Mouse (Mus musculus) kidney, embryonic 16.5 days (tissue): Measurements from ENCODE around the gene Slc26a11. TPM values are rescaled to one million over a fixed set of nuclear protein-coding genes. Genes with fewer than 3 reads are reported as not detected.

Experiments used
- ATAC-seq: fragments of 200-750 bp; cut with Nextera tagmentation; 2 replicates; pipeline ENCODE4 v1.8.0; 2017; ENCODE audit warnings: moderate TSS enrichment; ENCODE audit not compliant: low FRiP score, low TSS enrichment
- H3K27ac ChIP-seq: fragments of 300-500 bp; sonication (generic); 2 replicates; pipeline ENCODE4 v1.5.1; 2014; ENCODE audit warnings: low read length
- H3K27me3 ChIP-seq: fragments of 300-500 bp; sonication (generic); 2 replicates; pipeline ENCODE4 v1.6.1; 2014; ENCODE audit warnings: low read length, control low read depth, mixed read lengths; ENCODE audit not compliant: insufficient read depth
- H3K36me3 ChIP-seq: fragments of 300-500 bp; sonication (generic); 2 replicates; pipeline ENCODE4 v1.6.1; 2014; ENCODE audit warnings: low read length, control low read depth, mixed read lengths; ENCODE audit not compliant: insufficient read depth
- H3K4me1 ChIP-seq: fragments of 300-500 bp; sonication (generic); 2 replicates; pipeline ENCODE4 v1.6.1; 2014; ENCODE audit warnings: low read length, control low read depth, mixed read lengths; ENCODE audit not compliant: insufficient read depth
- H3K4me2 ChIP-seq: fragments of 300-500 bp; sonication (generic); replicated peaks from 2 replicates; pipeline ENCODE4 v1.6.1; 2014; ENCODE audit warnings: low read depth, low read length
- H3K4me3 ChIP-seq: fragments of 300-500 bp; sonication (generic); 2 replicates; pipeline ENCODE4 v1.5.1; 2014; ENCODE audit warnings: mild to moderate bottlenecking, low read length
- H3K9ac ChIP-seq: fragments of 300-500 bp; sonication (generic); replicated peaks from 2 replicates; pipeline ENCODE4 v1.6.1; 2014; ENCODE audit warnings: low read length
- H3K9me3 ChIP-seq: fragments of 300-500 bp; sonication (generic); 2 replicates; pipeline ENCODE4 v1.6.1; 2016; ENCODE audit warnings: low read length, control low read depth
- WGBS: fragments of 180-500 bp; shearing (Covaris S2); extraction: QIAGEN DNeasy Blood & Tissue Kit; methylation state at CpG from one replicate; pipeline ENCODE4 v1.1.7; 2014; 5-methylcytosine and 5-hydroxymethylcytosine counted together
- polyA plus RNA-seq: library from polyadenylated mRNA; unstranded; fragments of >200 nt; fragmentation: Nextera tagmentation; extraction: Ambion mirVana; gene quantifications from 2 replicates; pipeline ENCODE4 v1.2.1, GENCODE M21; 2015

The Slc26a11 gene
- polyA plus RNA-seq, result 11.3 and 12.5 TPM in 2 replicates

- H3K36me3 ChIP-seq, result 0 out of 2 replicates have a peak, but pooled peaks cover 3% of the 10 kb centered on the region
- peak; percentile 97 for ATAC-seq
- H3K9me3 ChIP-seq, result no peaks in the 10 kb centered on the region
- H3K9ac ChIP-seq, result peak within 1 kb of the TSS; percentile 83
- H3K27ac ChIP-seq, result peak within 1 kb of the TSS; percentile 81
- under 1% methylated on average over 37 of the region's 40 CpGs for WGBS
- peak within 1 kb of the TSS; percentile 73 for H3K4me3 ChIP-seq
- peaks cover 13% of the 10 kb centered on the region for H3K4me1 ChIP-seq
- H3K4me2 ChIP-seq, result peak within 1 kb of the TSS; percentile 96
- H3K27me3 ChIP-seq, result no peaks in the 10 kb centered on the region
Observed at GRCm38 (mm10) chr11:119355443-119356385, at the start of gene Slc26a11, which contains the start of gene Sgsh. Gene Slc26a11, plus strand, starts transcription at chr11:119355557. Gene Sgsh, minus strand, starts transcription at chr11:119355536.

GRCm38 (mm10) chr11:119306762-119307657 lies 48.3 kb upstream of the Slc26a11 start:
- Histone ChIP-seq H3K4me1 (0 out of 2 replicates have a peak, but pooled peaks cover 9% of the 10 kb centered on the region), H3K9me3 (no peaks in the 10 kb centered on the region), H3K9ac (no peak overlapping the region), H3K27ac (no peak overlapping the region), H3K27me3 (peaks cover 6% of the 10 kb centered on the region), H3K36me3 (no peaks in the 10 kb centered on the region), H3K4me3 (no peak overlapping the region), H3K4me2 (no peak overlapping the region)
- 59% methylated on average over 13 of the region's 13 CpGs for WGBS
- ATAC-seq, result no peak

DNA sequence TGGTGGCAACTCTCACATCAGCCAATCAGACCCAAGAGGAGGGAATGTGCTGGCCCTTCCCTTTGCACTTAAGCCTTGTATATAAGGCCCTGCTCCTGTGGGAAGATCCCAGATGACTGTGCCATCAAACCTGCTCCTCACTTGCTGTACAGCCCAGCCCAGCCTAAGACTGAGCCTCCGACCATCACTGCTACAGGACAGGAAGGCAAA lies 47.8 kb upstream of the Slc26a11 start, which contains the start of gene Card14:
TSS of gene Card14 (plus strand) at position 111 of the 210 bp plus-strand sequence.
- no peaks in the 10 kb centered on the region for H3K9me3 ChIP-seq
- H3K4me3 ChIP-seq, result no peak within 1 kb of the TSS
- H3K9ac ChIP-seq, result no peak within 1 kb of the TSS
- H3K4me2 ChIP-seq, result no peak within 1 kb of the TSS
- H3K36me3 ChIP-seq, result no peaks in the 10 kb centered on the region
- H3K4me1 ChIP-seq, result 0 out of 2 replicates have a peak, but pooled peaks cover 9% of the 10 kb centered on the region
- H3K27ac ChIP-seq, result no peak within 1 kb of the TSS
- 40% methylated on average over 1 of the region's 1 CpGs for WGBS
- peaks cover 6% of the 10 kb centered on the region for H3K27me3 ChIP-seq
- ATAC-seq, result no peak

GRCm38 (mm10) chr11:119307916-119308315 lies 47.4 kb upstream of the Slc26a11 start:
- H3K4me3 ChIP-seq, result no peak overlapping the region
- H3K4me2 ChIP-seq, result no peak overlapping the region
- no peak overlapping the region for H3K9ac ChIP-seq
- no peak overlapping the region for H3K27ac ChIP-seq
- H3K9me3 ChIP-seq, result no peaks in the 10 kb centered on the region
- peaks cover 6% of the 10 kb centered on the region for H3K27me3 ChIP-seq
- no peaks in the 10 kb centered on the region for H3K36me3 ChIP-seq
- H3K4me1 ChIP-seq, result 0 out of 2 replicates have a peak, but pooled peaks cover 9% of the 10 kb centered on the region
- ATAC-seq, result no peak
- 17% methylated on average over 11 of the region's 11 CpGs for WGBS

- H3K27me3 ChIP-seq, result peaks cover 6% of the 10 kb centered on the region
- H3K9ac ChIP-seq, result no peak overlapping the region
- no peaks in the 10 kb centered on the region for H3K36me3 ChIP-seq
- H3K9me3 ChIP-seq, result no peaks in the 10 kb centered on the region
- H3K4me1 ChIP-seq, result 0 out of 2 replicates have a peak, but pooled peaks cover 9% of the 10 kb centered on the region
- no peak overlapping the region for H3K4me3 ChIP-seq
- WGBS, result 11% methylated on average over 10 of the region's 10 CpGs
- no peak overlapping the region for H3K27ac ChIP-seq
- H3K4me2 ChIP-seq, result no peak overlapping the region
- ATAC-seq, result no peak
Observed at GRCm38 (mm10) chr11:119310621-119311020, 44.7 kb upstream of the Slc26a11 start.

DNA sequence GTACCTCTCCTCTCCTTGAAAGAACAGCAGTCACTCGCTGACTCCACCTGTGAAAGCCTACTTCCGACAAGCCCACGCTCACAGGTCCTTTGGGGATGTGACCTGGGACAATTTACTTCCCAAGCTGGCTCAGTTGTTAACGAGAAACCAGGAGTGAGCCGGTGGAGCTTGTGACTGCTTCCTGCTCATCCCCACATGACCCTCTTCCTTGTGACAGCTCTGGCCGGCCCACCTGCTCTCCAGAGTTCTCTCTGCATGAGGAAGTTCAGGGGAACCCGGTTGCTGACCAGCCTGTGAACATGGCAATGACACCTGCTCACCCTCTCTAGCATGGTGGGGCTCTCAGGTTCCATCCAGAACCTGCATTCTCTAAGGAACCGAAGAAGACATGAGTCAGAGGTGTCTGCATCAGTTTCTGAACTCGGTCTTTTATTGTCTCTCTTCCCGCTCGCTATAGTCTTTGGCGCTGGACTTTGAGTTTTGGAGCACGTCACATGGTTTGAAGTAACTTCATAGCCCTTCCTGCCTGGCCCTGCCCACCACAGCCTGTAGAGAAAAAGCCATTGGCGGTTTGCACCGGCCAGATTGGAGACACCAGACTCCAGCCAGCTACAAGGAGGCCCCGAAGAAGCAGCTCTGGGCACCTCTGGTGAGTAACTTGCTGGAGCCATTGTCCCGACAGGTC lies 41.0 kb upstream of the Slc26a11 start:
- no peaks in the 10 kb centered on the region for H3K9me3 ChIP-seq
- no peak overlapping the region for H3K4me2 ChIP-seq
- no peak overlapping the region for H3K27ac ChIP-seq
- 71% methylated on average over 17 of the region's 17 CpGs for WGBS
- no peaks in the 10 kb centered on the region for H3K36me3 ChIP-seq
- H3K27me3 ChIP-seq, result peaks cover 6% of the 10 kb centered on the region
- 0 out of 2 replicates have a peak, but pooled peaks cover 3% of the 10 kb centered on the region for H3K4me1 ChIP-seq
- H3K9ac ChIP-seq, result no peak overlapping the region
- no peak overlapping the region for H3K4me3 ChIP-seq
- 0 out of 2 replicates have a peak, but pooled peaks have one; percentile 57 for ATAC-seq

GRCm38 (mm10) chr11:119316720-119317119 lies 38.6 kb upstream of the Slc26a11 start:
- Histone ChIP-seq H3K4me2 (no peak overlapping the region), H3K27me3 (no peaks in the 10 kb centered on the region; the same call in 1 of the 2 replicates), H3K27ac (no peak overlapping the region), H3K4me3 (no peak overlapping the region), H3K9ac (no peak overlapping the region), H3K36me3 (no peaks in the 10 kb centered on the region), H3K4me1 (no peaks in the 10 kb centered on the region), H3K9me3 (no peaks in the 10 kb centered on the region)
- ATAC-seq, result no peak
- 83% methylated on average over 4 of the region's 4 CpGs for WGBS

DNA sequence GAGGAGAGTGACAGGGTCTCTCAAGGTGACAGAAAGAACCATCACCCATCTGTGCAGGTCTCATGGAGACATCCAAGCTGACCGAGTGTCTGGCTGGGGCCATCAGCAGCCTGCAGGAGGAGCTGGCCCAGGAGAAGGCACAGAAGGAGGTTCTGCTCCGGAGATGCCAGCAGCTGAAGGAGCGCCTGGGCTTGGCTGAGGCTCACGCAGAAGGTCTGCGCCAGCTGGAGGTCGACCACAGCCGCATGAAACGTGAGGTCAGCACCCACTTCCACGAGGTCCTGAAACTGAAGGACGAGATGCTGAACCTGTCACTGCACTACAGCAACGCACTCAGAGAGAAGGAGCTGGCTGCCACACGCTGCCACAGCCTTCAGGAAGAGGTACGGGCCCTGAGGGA lies 32.8 kb upstream of the Slc26a11 start:
- Histone ChIP-seq H3K9me3 (peaks cover 6% of the 10 kb centered on the region; the same call in 1 of the 2 replicates), H3K4me3 (no peak overlapping the region), H3K27me3 (no peaks in the 10 kb centered on the region), H3K9ac (no peak overlapping the region), H3K36me3 (no peaks in the 10 kb centered on the region), H3K27ac (no peak overlapping the region), H3K4me1 (no peaks in the 10 kb centered on the region), H3K4me2 (no peak overlapping the region)
- 72% methylated on average over 13 of the region's 13 CpGs for WGBS
- ATAC-seq, result no peak

DNA sequence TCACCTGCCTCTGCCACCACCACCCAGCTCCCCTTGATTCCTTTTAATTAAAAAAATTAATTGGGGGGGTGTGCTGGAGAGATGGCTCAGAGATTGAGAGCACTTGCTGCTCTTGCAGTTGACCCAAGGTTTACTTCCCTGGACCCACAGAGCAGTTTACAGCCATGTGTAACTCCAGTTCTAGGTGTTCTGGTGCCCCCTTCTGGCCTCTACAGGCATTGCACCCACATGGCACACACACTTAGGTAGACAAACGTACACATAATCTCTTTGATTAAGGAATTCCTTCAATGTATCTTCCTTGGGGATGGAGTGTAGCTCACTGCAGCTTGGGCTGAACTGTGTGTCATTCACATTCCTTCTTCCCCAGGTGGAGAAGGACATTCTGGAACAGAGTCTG lies 30.3 kb upstream of the Slc26a11 start:
- no peak for ATAC-seq
- Histone ChIP-seq H3K4me3 (no peak overlapping the region), H3K4me2 (no peak overlapping the region), H3K4me1 (no peaks in the 10 kb centered on the region), H3K36me3 (no peaks in the 10 kb centered on the region), H3K9me3 (peaks cover 6% of the 10 kb centered on the region; the same call in 1 of the 2 replicates), H3K27ac (no peak overlapping the region), H3K9ac (no peak overlapping the region), H3K27me3 (no peaks in the 10 kb centered on the region)
- WGBS, result 80% methylated on average over 1 of the region's 1 CpGs
